Mouse (Mus musculus): Measurements from ENCODE around the gene Ino80d. TPM values are rescaled to one million over a fixed set of nuclear protein-coding genes. Genes with fewer than 3 reads are reported as not detected.

Gene Ino80d
- total RNA-seq, 2 experiments from 2014 or later, result 37.4 to 40.0 TPM

GRCm38 (mm10) chr1:62929477-62929876 is 185.0 kb downstream of the Ino80d start:
- peak; percentile 68 for DNase-seq (ENCODE audit: low spot score in 2 of 2)

GRCm38 (mm10) chr1:62919219-62919618 is 195.2 kb downstream of the Ino80d start:
- DNase-seq (ENCODE audit: low spot score in 2 of 2), result no peak

DNA sequence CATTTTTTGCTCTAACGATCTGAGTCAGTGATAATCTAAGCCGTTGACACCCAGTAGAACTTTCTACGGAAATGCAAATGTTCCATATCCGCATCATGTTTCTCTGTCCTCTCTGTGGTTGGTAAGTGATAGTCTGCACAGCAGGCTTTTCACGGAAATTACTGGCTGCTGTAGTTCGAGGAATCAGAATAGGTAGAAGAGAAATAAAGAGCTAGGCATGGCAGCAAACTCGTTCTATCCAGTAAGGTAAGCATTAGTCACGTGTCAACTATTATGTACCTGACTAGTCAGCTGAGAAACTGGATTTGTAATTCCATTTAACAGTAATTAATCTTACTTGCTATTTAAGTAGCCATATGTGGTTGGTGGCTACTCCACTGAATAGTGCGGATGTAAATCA is 197.9 kb downstream of the Ino80d start:
- no peak for DNase-seq (ENCODE audit: low spot score in 2 of 2)

GRCm38 (mm10) chr1:62914495-62914894 is 200.0 kb downstream of the Ino80d start:
- no peak for DNase-seq (ENCODE audit: low spot score in 2 of 2)

GRCm38 (mm10) chr1:62911426-62911825 is 203.0 kb downstream of the Ino80d start:
- no peak for DNase-seq (ENCODE audit: low spot score in 2 of 2)

DNA sequence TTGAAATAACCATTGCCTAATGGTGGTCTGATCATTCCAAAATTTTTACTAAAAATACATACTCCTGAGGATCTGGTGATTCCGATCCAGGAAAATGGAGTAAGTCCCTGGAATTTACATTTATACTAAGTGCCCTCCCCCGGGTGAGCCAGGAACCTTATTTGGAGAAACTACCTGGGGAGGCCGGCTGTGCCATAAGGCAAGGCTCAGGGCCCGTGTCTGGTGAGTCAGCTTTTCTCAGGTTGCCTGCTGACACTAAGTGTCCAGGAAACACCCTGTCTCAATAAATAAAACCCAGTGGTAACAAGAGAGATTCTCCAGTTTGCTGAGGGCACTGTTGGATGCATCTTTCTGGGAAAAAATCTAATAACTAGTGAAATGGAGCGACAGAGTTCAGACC is 205.3 kb downstream of the Ino80d start:
- no peak for DNase-seq (ENCODE audit: low spot score in 2 of 2)

DNA sequence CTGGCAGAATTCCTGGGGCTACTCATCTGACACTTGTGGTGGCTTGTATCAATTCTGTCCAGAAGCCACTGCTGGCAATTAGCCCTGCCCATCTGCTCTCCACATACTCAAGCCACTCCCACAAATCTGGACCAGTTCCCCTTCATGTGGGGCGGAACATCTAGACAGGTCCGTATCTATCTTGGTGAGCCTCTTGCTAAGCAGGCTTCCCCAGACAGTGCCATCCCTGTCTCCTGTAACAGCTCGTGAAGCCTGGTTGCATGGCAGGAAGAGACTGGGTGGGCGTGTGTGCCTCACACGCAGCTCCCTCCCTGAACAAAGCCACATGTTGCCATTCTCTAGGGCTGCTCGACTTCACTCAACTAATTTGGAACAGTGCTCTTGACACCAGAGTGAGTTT is 206.0 kb downstream of the Ino80d start:
- DNase-seq (ENCODE audit: low spot score in 2 of 2), result no peak

Small RNAs within 50 kb of the gene (microRNA-seq; reads per million reads assigned to microRNA genes)
- gene Gm24557 (not detected), gene Gm44468 (not detected)

Other genes starting within 250 kb of the Ino80d start
- 100 to 1,000 TPM; 864 to 879 TPM for gene Eef1b2, start 62.2 kb upstream of the Ino80d start, total RNA-seq (2021)
- 100 to 1,000 TPM; 207 to 213 TPM for gene Ndufs1, start 62.2 kb upstream of the Ino80d start, total RNA-seq (2021)
- gene Gpr1, start 99.9 kb upstream of the Ino80d start, total RNA-seq (2021), result under 1 TPM; 0.20 to 0.53 TPM
- 10 to 100 TPM; 17.7 to 21.8 TPM for gene Zdbf2, start 158.6 kb upstream of the Ino80d start, total RNA-seq (2021)